Comparison of ENCODE assay signal across 7 mouse cellular contexts in the genomic region with DNA sequence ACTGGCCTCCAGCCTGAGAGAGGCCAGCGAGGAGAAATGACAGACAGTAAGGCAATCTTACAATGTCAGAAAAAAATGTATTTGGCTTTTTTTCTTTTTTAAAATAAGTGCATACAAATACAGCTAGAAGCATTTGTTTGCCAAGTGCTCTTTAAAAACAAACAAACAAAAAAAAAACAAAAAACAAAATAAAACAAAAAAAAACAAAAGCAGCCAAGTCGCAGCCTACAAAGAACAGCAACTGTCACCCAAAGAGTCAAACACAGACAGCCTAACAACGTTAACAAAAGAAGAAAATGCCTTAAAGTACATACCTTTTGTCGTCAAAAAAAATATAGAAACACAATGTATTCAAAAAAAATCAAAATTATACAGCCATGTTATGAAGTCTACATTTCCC. TPM values are rescaled to one million over a fixed set of nuclear protein-coding genes. Genes with fewer than 3 reads are reported as not detected.
DNase-seq lines count a peak whose midpoint lies in the region; ATAC-seq and TF ChIP-seq lines count a peak whose summit lies in the region.

No protein-coding gene starts in this region.

- no peak for TF ChIP-seq POLR2A in limb, embryonic 14.5 days (IDR thresholded peaks at IDR 0.05; ENCODE audit: borderline replicate concordance, extremely low read depth, insufficient read depth, insufficient read length)

- H3K27ac ChIP-seq in forebrain, embryonic 12.5 days: peak overlapping the region; percentile 42; the same call in 1 of the 2 replicates
- H3K27ac ChIP-seq in limb, embryonic 14.5 days (replicated peaks; ENCODE audit: low read depth, low read length): no peak overlapping the region; the same call in 1 of the 2 replicates
- peak overlapping the region; percentile 82 for H3K27ac ChIP-seq in stomach, embryonic 15.5 days

- no peak for DNase-seq in limb, embryonic 14.5 days (ENCODE audit: low spot score)
- DNase-seq in left cerebral cortex, postnatal 25 days (ENCODE audit: low spot score in 2 of 2): no peak
- no peak for DNase-seq in ovary, postnatal 36 days (ENCODE audit: low spot score)

- H3K9me3 ChIP-seq in megakaryocyte, embryonic 14.5 days: no peaks in the 10 kb centered on the region
- H3K9me3 ChIP-seq in forebrain, embryonic 12.5 days: no peaks in the 10 kb centered on the region
- H3K9me3 ChIP-seq in limb, embryonic 14.5 days (ENCODE audit: control insufficient read depth, low read length): no peaks in the 10 kb centered on the region
- no peaks in the 10 kb centered on the region for H3K9me3 ChIP-seq in stomach, embryonic 15.5 days

- H3K4me2 ChIP-seq in forebrain, embryonic 12.5 days: peak overlapping the region; percentile 96
- H3K4me2 ChIP-seq in limb, embryonic 14.5 days (replicated peaks; ENCODE audit: low read depth, low read length, severe bottlenecking): peak overlapping the region; percentile 96
- peak overlapping the region; percentile 90 for H3K4me2 ChIP-seq in stomach, embryonic 15.5 days

- 40% methylated on average over 4 of the region's 4 CpGs for WGBS in forebrain, embryonic 12.5 days
- 20% methylated on average over 4 of the region's 4 CpGs for WGBS in limb, embryonic 14.5 days
- WGBS in stomach, embryonic 15.5 days: 13% methylated on average over 4 of the region's 4 CpGs

- peak overlapping the region; percentile 100 for H3K4me3 ChIP-seq in megakaryocyte, embryonic 14.5 days (replicated peaks)
- H3K4me3 ChIP-seq in forebrain, embryonic 12.5 days (replicated peaks): peak overlapping the region; percentile 93
- H3K4me3 ChIP-seq in limb, embryonic 14.5 days (replicated peaks; ENCODE audit: low read length): peak overlapping the region; percentile 99
- peak overlapping the region; percentile 73 for H3K4me3 ChIP-seq in stomach, embryonic 15.5 days (replicated peaks)

- no peaks in the 10 kb centered on the region for H3K27me3 ChIP-seq in megakaryocyte, embryonic 14.5 days (replicated peaks)
- no peaks in the 10 kb centered on the region for H3K27me3 ChIP-seq in forebrain, embryonic 12.5 days
- no peaks in the 10 kb centered on the region for H3K27me3 ChIP-seq in limb, embryonic 14.5 days (ENCODE audit: control insufficient read depth, insufficient read depth, low read length)
- no peaks in the 10 kb centered on the region for H3K27me3 ChIP-seq in stomach, embryonic 15.5 days (replicated peaks)

- peak overlapping the region; percentile 66 for H3K9ac ChIP-seq in forebrain, embryonic 12.5 days
- peak overlapping the region; percentile 100 for H3K9ac ChIP-seq in limb, embryonic 14.5 days (ENCODE audit: low read depth, low read length, severe bottlenecking)
- H3K9ac ChIP-seq in stomach, embryonic 15.5 days: peak overlapping the region; percentile 23

- ATAC-seq in megakaryocyte, adult 5-6 weeks (ENCODE audit: poor library complexity, severe bottlenecking): no peak
- no peak for ATAC-seq in forebrain, embryonic 12.5 days (ENCODE audit: low FRiP score)
- no peak for ATAC-seq in limb, embryonic 14.5 days (ENCODE audit: low FRiP score, low read depth)
- no peak for ATAC-seq in stomach, embryonic 15.5 days (ENCODE audit: insufficient read depth, low FRiP score, low read depth)

- H3K4me1 ChIP-seq in megakaryocyte, embryonic 14.5 days: peaks cover 43% of the 10 kb centered on the region
- H3K4me1 ChIP-seq in forebrain, embryonic 12.5 days: peaks cover 65% of the 10 kb centered on the region
- H3K4me1 ChIP-seq in limb, embryonic 14.5 days (ENCODE audit: control insufficient read depth, insufficient read depth, low read length): peaks cover 42% of the 10 kb centered on the region
- H3K4me1 ChIP-seq in stomach, embryonic 15.5 days: peaks cover 21% of the 10 kb centered on the region

- H3K36me3 ChIP-seq in megakaryocyte, embryonic 14.5 days (replicated peaks; ENCODE audit: low read length): peaks cover 64% of the 10 kb centered on the region
- H3K36me3 ChIP-seq in forebrain, embryonic 12.5 days (replicated peaks): peaks cover 13% of the 10 kb centered on the region
- H3K36me3 ChIP-seq in limb, embryonic 14.5 days (ENCODE audit: control insufficient read depth, insufficient read depth, low read length): peaks cover 43% of the 10 kb centered on the region
- no peaks in the 10 kb centered on the region for H3K36me3 ChIP-seq in stomach, embryonic 15.5 days

- intact Hi-C loops in left cerebral cortex, postnatal 25 days (cut with DNase I): no loop called here

RNA-seq across cellular contexts. Expression of a gene that starts 3.2 kb away (rescaled TPM):
- polyA plus RNA-seq in megakaryocyte, embryonic 14.5 days (2012; ENCODE audit: insufficient read depth, low replicate concordance): 51.5 and 58.6 TPM in 2 replicates
- 95.9 and 105 TPM in 2 replicates for total RNA-seq in megakaryocyte, adult 5-6 weeks (2015)
- 93.8 and 99.8 TPM in 2 replicates for total RNA-seq in megakaryocyte, adult 5-6 weeks (2017)
- polyA plus RNA-seq in forebrain, embryonic 12.5 days (2016; fragmentation: Nextera tagmentation; extraction: Ambion mirVana): 7.4 and 7.8 TPM in 2 replicates
- 44.5 and 58.6 TPM in 2 replicates for polyA plus RNA-seq in limb, embryonic 14.5 days (2012; rRNA removed)
- 10.0 and 10.1 TPM in 2 replicates for polyA plus RNA-seq in limb, embryonic 14.5 days (2014; fragmentation: Nextera tagmentation; extraction: Ambion mirVana)
- 12.5 and 13.4 TPM in 2 replicates for polyA plus RNA-seq in stomach, embryonic 15.5 days (2015; fragmentation: Nextera tagmentation; extraction: Ambion mirVana)
- 10 to 100 TPM; 55.5 to 62.7 TPM for total RNA-seq in left cerebral cortex, postnatal 25 days (2021)

Comparison
In these comparisons a context has a peak if more than half of its experiments do, and no peak if none do; other contexts are left out.
1. H3K9ac ChIP-seq: peak in every context shown above with its lines; median percentile 100 in limb, embryonic 14.5 days; 66 in forebrain, embryonic 12.5 days; 23 in stomach, embryonic 15.5 days.